Mouse (Mus musculus): ENCODE results near the gene Syt17.
"Not testable (repeated sequence)": the region's sequence is repeated elsewhere in the genome, so short reads cannot be mapped to it uniquely, and the experiment has no call there.

Gene Syt17

GRCm38 (mm10) chr7:118380056-118380455, 68.0 kb downstream of the Syt17 start:
- DNase-seq (ENCODE audit: low spot score), result no peak

- DNase-seq (ENCODE audit: low spot score), result no peak
These were observed 71.4 kb downstream of the Syt17 start for GRCm38 (mm10) chr7:118376590-118376989.

- no peak for DNase-seq (ENCODE audit: low spot score)
These were observed 72.7 kb downstream of the Syt17 start for GRCm38 (mm10) chr7:118375341-118375740.

- DNase-seq (ENCODE audit: low spot score), result no peak
These were observed 76.7 kb downstream of the Syt17 start for GRCm38 (mm10) chr7:118371361-118371760.

- no peak for DNase-seq (ENCODE audit: low spot score)
These were observed 78.3 kb downstream of the Syt17 start for GRCm38 (mm10) chr7:118369705-118370104.

- DNase-seq (ENCODE audit: low spot score), result no peak
These were observed 82.1 kb downstream of the Syt17 start for GRCm38 (mm10) chr7:118365902-118366301.

GRCm38 (mm10) chr7:118365251-118365650, 82.8 kb downstream of the Syt17 start:
- no peak for DNase-seq (ENCODE audit: low spot score)

- peak; percentile 27 for DNase-seq (ENCODE audit: low spot score)
These were observed 83.5 kb downstream of the Syt17 start for GRCm38 (mm10) chr7:118364353-118365007.

GRCm38 (mm10) chr7:118363587-118364233, 84.3 kb downstream of the Syt17 start:
- DNase-seq (ENCODE audit: low spot score), result peak; percentile 23

GRCm38 (mm10) chr7:118362931-118363330, 85.1 kb downstream of the Syt17 start:
- DNase-seq (ENCODE audit: low spot score), result no peak

- DNase-seq (ENCODE audit: low spot score), result no peak
These were observed 85.8 kb downstream of the Syt17 start for GRCm38 (mm10) chr7:118362258-118362657.

- DNase-seq (ENCODE audit: low spot score), result peak; percentile 65
These were observed 89.0 kb downstream of the Syt17 start for GRCm38 (mm10) chr7:118358977-118359376.

GRCm38 (mm10) chr7:118356410-118357005, 91.5 kb downstream of the Syt17 start:
- DNase-seq (ENCODE audit: low spot score), result not testable (repeated sequence)

- DNase-seq (ENCODE audit: low spot score), result no peak
These were observed 97.2 kb downstream of the Syt17 start for GRCm38 (mm10) chr7:118350840-118351239.

GRCm38 (mm10) chr7:118346943-118347342, 101.1 kb downstream of the Syt17 start:
- DNase-seq (ENCODE audit: low spot score), result no peak

- DNase-seq (ENCODE audit: low spot score), result no peak
These were observed 101.6 kb downstream of the Syt17 start for GRCm38 (mm10) chr7:118346432-118346831.

GRCm38 (mm10) chr7:118345396-118345795, 102.6 kb downstream of the Syt17 start:
- no peak for DNase-seq (ENCODE audit: low spot score)

- DNase-seq (ENCODE audit: low spot score), result no peak
These were observed 103.3 kb downstream of the Syt17 start for GRCm38 (mm10) chr7:118344701-118345100.

Measured in retina, embryonic 14.5 days (tissue).